Mouse (Mus musculus): ENCODE measurements around the gene Tmem25.

DNA sequence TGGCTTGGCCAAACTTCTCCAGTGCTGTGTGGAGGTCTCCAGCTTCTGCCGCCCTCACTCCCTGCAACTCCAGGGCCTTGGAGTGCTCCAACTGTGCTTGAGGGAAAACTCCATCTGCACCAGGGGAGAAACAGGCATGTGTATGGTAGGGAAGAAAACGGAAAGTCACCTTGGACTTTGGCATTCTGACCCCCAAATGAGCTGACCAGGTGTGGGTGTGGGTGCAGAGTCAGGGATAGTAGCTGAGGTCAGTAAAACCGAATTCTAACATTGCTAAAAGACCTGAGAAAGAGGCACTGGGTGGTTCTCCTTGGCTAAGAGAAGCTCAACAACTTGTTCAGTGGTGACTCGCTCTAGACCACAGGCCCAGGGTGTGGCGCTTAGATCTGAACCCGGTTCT is 2.6 kb upstream of the Tmem25 start:
- no peak for TF ChIP-seq MAFK (IDR thresholded peaks at IDR 0.05; ENCODE audit: insufficient read depth, low read depth, low read length)
- TF ChIP-seq CHD2 (IDR thresholded peaks at IDR 0.05; ENCODE audit: low read depth, low read length): no peak
